Mouse (Mus musculus) lung, postnatal 14 days (tissue): ENCODE measurements around the gene Prss28.

Experiments used
- DNase-seq: peaks from one replicate; pipeline ENCODE4 v3.0.0; 2021

Prss28 gene

GRCm38 (mm10) chr17:25345462-25345861, 37.0 kb downstream of the Prss28 start, which contains the start of gene Tpsab1:
Gene Tpsab1, minus strand, starts transcription at chr17:25345562.
- DNase-seq = no peak

DNA sequence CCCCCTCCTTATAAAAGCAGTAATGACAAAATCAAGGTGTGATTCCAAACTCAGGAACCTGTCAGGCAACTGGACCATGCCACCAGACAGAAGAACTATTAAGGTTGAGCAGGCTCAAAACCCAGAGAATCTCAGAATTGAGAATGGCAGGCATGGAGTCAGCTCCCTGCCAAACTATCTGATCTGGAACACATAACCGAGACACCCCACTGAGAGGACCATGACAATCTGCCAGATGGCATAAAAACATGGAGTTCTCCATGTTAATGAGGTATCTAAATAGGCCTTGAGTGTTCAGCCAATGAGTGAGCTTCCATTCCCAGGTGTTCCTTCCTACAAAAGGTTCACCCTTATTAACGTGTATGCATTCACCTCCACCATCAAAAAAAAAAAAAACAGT, 52.8 kb downstream of the Prss28 start:
- no peak for DNase-seq
